Mouse (Mus musculus): Measurements from ENCODE around the gene Nr1h2.

DNA sequence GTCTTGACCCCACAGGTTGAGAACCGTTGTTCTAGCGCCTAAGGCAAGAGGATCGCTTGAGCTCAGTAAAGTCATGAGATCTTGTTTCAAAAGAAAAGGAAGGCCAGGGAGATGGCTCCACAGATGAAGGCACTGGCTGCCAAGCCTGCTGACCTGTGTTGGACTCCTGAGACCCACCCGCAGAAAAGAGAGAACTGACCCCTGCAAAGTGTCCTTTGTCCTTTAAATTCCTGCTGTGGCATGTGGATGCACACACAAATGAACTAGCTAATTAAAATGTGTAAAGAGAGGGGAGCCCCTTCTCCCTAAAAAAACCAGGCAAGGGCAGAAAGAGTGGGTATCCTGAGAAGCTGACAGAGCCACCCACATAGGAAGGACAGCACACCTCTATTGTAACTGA is 18.1 kb upstream of the Nr1h2 start:
- no peak for TF ChIP-seq POLR2A (IDR thresholded peaks at IDR 0.05; ENCODE audit: insufficient read depth, low read depth, low read length)
- no peak for TF ChIP-seq CTCF (IDR thresholded peaks at IDR 0.05)

Measured in heart, adult 2 months (tissue).